Mouse (Mus musculus) embryo, embryonic 10 days (tissue): ENCODE data around the gene Zfp385c.

ENCODE experiments used
- DNase-seq: peaks from one replicate; pipeline ENCODE4 v3.0.0-alpha.2; 2015; ENCODE audit warnings: low spot score

Gene Zfp385c

DNA sequence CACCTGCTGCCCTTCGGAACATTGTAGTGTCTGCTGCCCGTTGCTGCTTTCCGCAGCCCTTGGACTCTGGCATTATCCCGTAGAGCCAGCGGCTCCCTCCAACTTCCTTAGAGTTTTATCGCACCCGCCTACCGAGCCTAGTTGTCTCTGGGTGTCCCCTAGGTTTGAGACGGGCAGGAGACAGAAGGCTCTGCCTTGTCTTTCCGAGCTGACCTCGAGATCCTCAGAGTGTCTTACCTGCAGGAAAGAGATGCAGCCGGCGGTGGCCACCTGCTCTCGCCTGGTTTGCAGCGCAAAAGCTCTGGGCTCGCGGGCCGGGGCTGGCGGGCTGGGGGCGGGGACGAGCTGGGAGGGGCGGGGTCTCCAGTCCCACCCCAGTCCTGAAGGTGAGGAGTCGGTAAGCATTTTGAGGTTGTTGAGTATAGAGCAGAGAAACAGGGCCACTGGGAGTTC lies at the start of gene Zfp385c:
Gene Zfp385c (minus strand): TSS at position 292 of the 453 bp plus-strand sequence.
- no peak for DNase-seq

DNA sequence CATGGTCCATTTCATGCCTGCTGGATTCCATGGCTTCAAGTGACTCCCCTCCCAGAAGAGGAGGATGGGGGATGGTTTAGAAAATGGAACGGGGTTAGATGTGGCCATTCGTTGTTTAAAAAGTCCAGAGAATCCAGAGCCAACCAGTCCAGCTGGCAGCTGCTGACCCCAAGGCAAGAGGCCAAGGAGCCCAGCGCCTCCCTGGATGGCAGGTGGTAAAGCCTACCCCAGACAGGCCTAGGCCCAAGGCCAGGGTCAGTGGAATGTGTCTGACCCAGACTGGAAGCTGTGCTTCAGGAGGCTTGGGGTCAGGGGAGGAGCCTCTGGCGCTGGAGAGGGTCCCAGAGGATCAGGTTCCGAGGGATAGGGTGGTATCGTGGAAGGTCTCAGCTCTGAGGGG lies 49.1 kb upstream of the Zfp385c start:
- DNase-seq, result no peak

DNA sequence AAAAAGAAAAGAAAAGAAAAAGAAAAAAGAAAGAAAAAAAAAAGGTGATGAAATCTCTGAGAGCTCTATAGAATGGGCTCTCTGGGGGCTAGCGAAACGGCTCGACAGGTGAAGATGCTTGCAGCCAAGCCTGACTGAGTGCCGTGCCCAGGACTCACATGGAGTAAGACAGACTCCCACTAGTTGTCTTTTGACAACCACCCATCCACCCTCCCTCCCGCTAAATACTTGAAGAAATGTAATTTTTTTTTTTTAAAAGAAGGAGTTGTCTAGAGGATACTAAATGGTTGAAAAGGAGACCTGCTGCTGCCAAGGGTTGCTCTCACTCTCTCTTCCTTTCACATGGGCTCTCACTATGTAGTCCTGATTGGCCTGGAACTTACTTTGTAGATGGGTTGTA lies 46.5 kb upstream of the Zfp385c start:
- no peak for DNase-seq

DNA sequence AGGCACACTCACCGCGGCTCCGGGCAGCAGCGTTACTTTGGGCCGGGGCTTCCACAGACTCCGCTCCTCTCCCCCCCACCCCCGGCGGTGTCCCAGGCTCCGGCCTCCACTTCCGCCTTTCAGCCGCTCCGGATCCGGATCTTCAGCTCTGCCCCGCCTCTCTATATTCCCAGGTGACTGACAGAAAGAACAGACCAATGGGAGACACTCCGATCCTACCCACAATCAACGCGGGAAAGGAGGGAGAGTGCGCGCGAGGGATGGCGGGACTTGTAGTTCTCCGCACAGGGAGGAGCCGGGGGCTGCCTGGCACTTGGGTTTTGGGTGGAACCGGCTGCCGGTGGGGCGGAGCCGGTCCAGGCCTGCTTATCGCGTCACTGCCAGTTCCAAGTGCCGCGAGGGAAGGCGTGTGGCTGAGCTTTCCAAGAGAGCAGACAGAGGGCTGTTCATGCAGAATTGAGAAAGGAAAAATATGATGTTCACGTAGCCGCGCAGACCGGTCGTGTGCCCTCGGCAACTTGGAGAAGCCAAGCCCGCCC lies 45.9 kb upstream of the Zfp385c start, which contains the start of gene Rab5c:
Gene Rab5c (minus strand): TSS at position 150 of the 539 bp plus-strand sequence.
- peak; percentile 99 for DNase-seq

DNA sequence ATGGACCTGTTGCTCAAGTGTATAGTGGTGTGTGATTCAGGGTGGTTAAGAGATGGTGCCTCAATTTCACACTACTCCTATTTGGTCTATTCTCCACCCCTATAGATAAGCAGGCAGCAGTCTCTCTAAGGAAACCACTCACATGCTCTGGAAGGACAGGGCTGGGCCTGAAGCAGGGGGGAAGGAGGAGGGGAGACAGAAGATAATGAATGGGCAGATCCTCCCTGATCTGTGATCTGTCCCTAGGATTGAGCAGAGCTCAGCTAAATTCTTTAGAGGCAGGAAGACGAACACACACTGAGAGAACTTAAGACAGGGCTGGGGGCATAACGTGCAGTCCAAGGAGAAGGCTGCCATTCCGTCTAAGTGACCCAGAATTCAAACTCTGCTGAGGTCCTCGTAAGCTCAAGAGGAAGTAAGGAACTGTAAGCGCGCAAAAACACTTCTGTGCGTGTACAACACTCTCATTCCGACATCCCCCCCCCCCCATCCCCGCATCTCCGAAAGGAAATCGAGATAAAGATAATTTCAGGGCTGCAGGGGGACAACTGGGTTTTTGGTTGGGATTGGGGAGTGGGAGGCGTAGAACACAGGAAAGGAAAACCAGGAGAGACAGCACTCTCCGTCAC lies 45.0 kb upstream of the Zfp385c start:
- no peak for DNase-seq

DNA sequence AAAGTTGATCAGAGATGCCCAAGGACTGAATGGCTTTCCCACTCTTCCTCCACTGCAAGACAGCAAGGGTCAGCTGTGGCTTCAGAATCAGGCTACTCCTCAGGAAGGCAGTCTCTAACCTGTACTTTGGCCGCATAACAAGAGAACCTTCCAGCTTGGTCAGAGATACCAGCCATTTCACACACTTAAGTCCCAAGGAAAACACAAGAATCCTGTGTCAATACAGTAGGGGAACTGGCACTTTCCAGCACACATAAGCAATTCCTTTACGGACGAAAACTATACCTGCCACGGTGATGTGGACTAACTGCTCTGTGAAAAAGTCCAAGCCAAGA lies 44.5 kb upstream of the Zfp385c start:
- no peak for DNase-seq

DNA sequence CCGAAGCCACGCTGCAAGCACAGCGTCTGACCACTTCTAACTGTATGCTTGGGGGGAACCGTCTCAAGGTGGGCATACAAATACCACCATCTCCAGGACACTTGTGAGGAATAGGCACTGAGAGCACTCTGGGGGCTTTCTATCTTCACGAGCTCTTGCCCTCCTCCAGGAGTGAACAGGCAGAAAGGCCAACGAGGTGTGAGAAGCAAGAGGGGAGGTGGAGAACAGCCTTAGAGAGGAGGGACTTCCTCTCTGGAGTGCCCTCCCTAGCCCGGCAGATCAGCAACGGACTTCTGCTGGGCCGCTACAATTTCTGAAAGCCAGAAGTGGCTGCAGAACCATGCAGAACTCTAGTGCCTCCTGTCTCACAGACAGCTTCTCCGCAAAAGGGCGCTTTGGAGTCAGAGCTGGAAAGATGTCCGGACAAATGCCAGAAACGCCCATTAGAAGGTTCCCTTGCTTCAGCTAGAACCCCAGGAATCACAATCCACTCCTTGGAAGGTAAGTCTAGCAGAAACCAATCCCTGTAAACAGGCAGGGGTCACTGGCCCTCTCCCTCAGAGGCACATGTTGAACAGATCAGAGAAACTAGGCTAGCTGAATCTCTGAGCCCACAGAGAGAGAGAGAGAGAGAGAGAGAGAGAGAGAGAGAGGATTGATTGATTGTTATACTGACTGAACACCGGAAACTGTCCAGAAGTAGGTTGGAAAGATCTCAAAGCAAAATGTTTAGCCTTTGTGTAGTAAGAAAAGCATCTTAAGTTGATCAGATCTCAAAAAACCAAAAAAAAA lies 43.9 kb upstream of the Zfp385c start:
- no peak for DNase-seq

DNA sequence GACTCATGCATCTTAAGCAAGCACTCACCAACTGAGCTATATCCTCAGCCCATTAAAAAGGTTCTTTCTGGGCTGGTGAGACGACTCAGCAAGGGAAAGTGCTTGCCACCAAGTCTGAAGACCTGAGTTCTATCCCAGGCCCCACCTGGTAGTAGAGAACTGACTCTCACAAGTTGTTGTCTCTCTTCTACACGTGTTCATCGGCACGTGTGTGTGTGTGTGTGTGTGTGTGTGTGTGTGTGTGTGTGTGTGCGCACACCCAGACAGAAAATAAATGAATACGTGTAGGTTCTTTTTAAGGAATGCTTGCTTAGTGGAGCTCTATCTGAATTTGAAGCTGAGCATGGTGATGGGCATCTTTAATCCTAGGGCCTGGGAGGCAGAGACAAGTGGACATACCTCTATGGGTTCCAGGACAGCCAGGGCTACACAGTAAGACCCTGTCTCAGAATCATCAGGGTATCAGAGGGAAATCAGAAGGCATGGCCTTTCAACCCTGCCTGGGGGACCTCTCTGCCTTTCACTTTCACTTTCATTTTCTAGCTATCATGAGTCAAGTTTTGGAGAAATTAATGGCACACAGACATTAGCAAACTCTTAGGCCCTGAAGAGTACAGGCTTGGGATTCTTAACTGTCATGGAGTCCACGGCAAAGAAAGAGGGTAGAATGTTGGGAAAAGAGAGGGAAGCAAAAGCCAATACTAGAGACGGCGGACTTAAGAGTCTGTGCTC lies 43.0 kb upstream of the Zfp385c start:
- DNase-seq, result no peak

DNA sequence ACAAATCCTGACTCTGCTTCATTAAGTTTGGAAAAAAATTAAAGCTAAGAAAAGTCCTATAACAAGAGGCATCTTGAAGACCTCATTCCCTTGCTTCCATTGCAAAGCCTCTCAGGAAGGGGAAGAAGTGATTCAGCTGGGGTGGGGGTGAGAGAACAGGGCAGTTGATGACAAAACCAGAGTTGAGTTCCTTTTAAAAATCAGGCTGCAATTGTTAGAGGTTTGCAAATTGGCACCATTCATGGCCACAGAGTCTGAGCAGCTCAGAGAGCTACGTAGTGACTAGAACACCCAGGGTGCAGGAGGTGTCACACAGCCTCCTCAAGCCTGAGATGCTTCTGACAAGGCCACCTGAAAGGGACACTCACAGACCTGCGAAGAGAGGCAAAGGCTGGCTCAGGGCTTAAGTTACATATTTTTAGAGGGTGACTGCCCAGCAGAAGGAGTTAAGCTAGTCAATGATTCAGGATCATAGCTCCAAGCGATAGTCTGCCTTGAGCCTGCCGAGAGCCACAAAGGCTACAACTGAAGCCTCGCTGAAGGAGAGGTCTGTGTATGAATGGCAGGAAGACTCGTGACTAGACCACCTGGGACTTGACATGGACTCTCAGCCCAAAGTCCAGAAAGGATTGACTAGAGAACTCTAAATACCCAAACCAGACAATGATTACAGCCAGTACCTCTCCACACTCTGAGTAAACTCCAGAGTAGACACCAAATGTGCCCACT lies 38.4 kb upstream of the Zfp385c start:
- DNase-seq, result no peak

DNA sequence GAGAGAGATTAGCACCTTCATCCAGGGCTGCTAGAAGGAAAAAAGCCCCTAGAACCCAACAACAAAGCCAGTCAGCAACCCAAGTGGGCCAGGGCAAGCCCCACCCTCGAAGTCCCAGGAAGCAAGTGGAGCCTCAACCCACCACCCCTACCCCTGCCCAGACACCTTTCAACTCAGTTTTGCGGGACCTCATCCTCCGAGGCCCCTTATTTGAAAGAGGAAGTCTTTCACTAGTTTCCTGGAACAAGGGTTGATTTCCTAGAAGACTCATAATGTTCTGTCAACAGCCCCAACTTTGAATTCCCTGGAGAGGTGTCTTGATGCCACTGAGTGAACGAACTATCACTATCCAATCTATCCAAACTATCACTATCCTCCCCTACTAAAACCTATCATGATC lies 37.7 kb upstream of the Zfp385c start:
- DNase-seq, result no peak

DNA sequence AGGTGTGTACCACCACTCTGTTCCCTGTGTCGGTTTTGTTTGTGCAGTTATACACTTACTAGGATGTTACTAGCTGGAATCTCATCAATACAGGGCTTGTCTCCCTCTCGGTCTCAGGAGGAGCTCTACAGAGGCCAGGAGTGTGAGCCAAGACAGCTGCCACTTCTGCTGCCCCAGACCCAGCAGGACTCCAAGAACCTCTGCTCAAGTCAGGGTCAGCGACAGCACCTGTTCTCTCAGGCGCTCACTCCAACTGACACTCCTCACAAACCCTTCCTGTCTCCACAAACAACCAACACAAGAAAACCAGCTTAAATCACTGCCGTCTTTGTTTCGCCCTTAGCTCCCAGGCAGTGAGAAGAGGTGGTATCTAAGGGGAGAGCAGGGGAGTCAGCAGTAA lies 36.3 kb upstream of the Zfp385c start:
- DNase-seq, result no peak

DNA sequence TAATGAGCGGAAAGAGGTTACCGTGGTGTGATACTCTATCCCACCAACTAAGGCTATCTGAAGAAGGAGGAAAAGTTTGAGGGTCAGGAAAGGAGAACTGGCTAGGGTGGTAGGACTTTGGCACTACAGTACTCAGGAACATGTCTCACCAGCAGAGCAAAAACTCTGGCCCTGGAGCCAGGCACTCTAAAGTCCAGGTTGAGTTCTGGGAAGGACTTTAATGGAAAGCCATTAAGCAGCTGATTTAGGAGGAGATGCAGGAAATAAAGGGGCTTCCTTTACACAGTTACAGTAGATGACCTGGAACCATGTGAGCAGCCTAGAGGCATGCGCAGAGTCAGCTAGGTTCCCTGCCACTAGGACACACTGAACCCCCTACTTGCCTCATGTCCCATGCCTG lies 34.9 kb upstream of the Zfp385c start:
- no peak for DNase-seq

DNA sequence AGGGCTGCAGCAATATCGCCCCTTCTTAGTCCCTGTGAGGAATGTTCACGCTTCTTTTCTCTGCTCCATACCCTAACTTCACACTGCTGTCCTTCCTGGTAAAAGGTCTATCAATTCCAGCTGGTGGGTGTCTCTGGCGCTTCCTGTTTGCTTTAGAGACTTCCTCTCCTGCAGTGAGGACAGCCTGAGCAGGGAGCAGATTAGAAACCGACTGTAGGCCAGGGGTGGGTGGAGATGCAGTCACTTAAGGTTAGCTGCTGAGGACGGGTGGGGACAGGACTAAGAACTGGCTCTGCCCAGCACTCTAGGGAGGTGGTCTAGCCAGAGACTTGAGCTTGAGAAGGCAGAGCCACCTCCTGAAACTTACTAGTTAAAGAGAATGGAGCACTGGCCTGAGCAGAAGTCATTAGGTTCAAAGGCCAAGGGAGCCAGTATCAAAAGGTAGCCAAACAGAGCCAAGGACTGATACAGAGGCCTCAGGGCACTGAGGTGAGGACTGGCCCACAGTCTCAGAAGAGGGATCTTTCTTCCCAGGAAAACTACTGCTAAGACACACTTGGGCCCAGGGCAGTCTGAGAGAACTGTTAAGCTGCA lies 32.8 kb upstream of the Zfp385c start:
- peak; percentile 40 for DNase-seq

DNA sequence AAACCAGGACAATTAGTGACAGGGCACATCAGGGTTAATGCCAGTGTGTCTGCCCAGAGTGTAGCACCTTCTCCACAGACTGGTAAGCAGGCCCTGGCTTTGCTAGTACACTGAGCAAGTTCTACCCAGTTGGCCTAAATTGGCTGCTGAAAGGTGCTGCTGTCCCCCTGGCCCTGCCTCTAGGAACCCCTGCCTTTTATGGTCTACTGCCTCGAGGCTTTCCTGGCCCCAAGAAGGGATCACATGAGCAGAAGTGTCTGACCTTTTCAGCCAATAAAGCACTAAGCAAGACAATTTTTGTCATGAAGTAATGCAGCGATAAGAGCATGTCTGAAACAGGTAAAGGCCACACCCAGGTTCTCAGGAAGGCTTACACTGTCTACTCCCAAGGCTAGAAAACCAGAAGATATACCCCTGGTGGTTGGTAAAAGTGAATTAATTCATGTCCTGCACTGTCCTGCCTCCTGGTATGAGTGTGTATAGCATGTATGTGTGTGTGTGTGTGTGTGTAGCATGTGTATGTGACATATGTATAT lies 30.3 kb upstream of the Zfp385c start:
- no peak for DNase-seq

DNA sequence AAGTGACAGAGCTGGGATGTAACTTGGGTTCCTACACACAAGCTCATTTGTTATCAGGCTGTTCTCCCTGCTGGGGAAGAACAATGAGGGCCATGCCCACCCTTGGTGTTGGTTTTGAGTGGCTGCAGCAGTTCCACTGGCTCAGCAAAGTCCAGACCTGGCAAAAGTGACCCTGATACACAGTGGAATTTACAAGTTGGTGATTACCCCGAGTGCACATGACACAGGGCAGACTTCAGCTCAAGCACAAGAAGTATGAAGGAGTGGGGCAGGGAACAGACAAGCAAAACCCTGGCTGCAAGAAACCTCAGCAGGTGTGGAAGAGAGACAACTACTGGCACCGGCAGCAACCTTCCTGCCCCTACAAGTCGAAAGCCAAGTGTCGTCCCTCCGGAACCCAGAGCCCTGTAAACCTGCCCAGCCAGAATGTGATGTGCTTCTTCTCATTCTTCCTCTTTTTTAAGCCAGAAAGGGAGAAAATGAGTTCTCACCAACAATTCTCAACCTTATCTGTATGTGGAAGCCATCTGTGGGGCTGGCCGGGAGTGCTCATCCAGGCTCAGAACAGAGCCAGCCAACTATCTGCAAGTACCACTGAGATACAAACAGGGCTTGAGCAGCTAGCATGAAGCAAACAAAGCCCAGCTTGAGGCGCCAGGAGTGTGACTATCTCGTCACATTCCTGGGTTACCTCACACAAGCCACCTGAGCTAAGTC lies 29.7 kb upstream of the Zfp385c start:
- DNase-seq, result no peak

DNA sequence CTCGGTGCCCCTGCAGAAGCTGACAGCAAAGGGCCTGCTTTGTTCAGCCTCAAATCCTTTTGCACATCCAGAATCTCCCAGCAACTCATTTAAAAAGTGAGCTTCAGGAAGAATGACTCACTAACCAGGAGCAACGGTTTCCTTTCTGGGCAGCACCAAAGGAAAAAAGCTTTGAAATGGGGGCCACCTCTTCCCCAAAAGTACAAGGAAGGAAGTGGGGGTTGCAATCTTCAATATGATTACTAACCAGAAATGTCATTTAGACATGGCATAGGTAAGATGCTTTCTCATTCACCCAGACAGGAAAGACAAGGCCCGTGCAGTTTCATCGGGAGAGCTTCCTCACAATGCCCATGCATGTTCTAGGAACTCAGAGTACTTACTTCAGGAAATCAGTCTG lies 29.0 kb upstream of the Zfp385c start:
- no peak for DNase-seq

DNA sequence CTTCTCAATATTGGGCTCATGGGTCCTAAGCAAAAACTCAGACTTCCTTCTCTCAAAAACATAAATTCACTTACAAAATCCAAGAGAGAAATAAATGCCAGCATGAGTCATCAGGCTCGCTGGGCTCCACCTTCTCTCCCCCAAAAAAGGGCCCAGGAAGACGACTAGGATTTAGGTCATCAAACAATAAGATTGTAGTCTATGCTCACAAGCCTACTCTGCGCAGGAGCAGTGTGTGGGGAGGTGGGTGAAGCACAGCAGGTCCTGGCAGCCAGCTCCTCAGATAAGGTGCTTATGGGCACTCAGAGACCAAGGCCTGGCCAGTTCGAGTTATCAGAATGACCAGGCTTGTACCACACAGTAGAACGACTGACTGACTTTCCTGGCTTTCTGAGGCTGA lies 28.1 kb upstream of the Zfp385c start:
- no peak for DNase-seq

DNA sequence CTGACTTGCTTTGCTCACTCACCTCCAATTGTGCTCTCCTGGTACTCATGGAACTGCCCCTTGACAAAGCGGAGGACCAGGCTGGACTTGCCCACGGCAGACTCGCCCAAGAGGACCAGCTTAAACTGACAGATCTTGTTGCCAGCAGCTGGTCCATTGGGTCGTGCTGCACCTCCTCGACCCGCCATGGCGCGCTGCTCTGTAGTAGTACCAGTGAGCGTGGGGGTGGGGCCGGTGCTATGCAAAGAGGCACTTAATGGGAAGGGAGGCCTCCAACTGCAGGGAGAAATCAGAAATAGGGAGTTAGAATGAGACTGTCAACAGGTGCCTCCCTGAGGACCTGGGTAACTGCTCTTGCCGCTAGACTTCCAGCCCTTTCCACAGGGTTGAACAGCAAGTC lies 27.6 kb upstream of the Zfp385c start:
- DNase-seq, result no peak

DNA sequence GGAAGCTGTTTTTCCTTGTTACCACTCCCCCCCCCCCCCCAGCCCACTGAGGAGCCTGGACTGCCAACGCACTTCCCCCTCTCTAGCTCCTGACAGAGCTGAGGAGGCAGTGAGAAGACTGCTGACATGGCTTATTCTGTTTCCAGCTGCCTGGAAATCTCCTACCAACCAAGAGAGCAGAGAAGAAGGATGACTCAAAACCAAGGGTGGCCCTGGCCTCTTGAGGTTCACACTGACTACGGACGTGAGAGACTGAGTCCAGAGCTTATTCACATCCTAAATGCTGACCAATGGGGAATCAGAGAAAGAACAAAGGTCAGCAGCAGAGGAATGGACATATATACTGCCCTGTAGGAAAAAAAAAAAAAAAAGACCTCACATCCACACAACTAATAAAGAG lies 27.1 kb upstream of the Zfp385c start:
- DNase-seq, result no peak

DNA sequence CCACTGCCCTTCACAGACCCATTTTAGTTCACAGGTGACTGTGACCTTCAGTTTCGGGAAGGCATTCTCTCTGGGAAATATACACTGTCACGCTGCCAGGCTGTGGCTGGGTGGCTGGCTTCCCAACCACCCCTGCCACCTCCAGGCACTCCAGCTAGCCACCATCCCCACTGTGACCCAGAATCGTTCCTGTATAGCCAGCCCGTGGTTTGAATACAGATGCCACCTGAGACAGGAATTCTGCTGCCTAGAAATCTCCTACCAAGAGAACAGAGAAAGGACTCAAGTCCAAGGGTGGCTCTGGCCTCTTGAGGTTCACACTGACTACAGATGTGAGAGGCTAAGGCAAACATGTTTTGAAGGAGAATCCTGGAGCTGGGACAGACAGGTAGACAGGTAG lies 26.6 kb upstream of the Zfp385c start:
- DNase-seq, result no peak

DNA sequence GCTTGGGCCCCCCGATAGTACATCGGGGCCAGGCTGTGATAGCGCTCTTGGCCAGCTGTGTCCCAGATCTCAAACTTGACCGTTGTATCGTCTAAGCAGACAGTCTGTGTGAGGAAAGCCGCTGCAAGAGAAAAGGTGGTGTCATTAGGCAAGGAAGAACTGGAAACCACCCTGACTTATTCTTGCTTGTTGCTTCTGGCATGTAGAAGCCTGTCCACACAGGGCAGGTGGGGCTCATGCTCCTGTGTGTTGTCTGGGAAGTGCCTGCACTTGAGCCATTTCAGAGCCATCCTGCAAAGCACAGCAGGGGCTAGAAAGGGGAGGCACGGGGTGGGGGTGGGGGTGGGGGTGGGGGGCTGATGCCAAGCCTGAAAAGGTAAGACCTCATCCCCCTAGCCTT lies 26.2 kb upstream of the Zfp385c start:
- DNase-seq, result no peak
